Mouse (Mus musculus) cerebellum, adult 2 months (tissue): ENCODE data around the gene Mroh2a.

Experiments used
- CTCF ChIP-seq: fragments of 200-500 bp; IDR thresholded peaks from 2 replicates; pipeline ENCODE4 v1.5.1; 2011; ENCODE audit warnings: low read depth, mild to moderate bottlenecking, control low read depth, low read length, moderate library complexity, borderline replicate concordance; ENCODE audit not compliant: insufficient read depth
- POLR2A ChIP-seq: fragments of 200-500 bp; IDR thresholded peaks from 2 replicates; pipeline ENCODE4 v1.6.1; 2011; ENCODE audit warnings: low read length, control low read depth, borderline replicate concordance; ENCODE audit not compliant: insufficient read depth

GRCm38 (mm10) chr1:88249596-88249995, 22.8 kb downstream of the Mroh2a start:
- TF ChIP-seq POLR2A (no peak), CTCF (no peak)
